Mouse (Mus musculus) embryonic fibroblast, embryonic 13.5 days (primary cell): ENCODE measurements at regions not wholly inside any gene's neighbourhood (a gene's known extent, or its start where the extent isn't known, plus 50 kb on each side); places are given as distances from the start of the nearest gene placed in this dataset.

Source experiments
- CTCF ChIP-seq: IDR thresholded peaks from 2 replicates; pipeline ENCODE4 v1.5.1; 2011; ENCODE audit warnings: mild to moderate bottlenecking, control low read depth, low read length, moderate library complexity, borderline replicate concordance; ENCODE audit not compliant: insufficient read depth
- POLR2A ChIP-seq: IDR thresholded peaks from 2 replicates; pipeline ENCODE4 v1.6.1; 2011; ENCODE audit warnings: low read depth, mild to moderate bottlenecking, control low read depth, low read length, moderate library complexity

DNA sequence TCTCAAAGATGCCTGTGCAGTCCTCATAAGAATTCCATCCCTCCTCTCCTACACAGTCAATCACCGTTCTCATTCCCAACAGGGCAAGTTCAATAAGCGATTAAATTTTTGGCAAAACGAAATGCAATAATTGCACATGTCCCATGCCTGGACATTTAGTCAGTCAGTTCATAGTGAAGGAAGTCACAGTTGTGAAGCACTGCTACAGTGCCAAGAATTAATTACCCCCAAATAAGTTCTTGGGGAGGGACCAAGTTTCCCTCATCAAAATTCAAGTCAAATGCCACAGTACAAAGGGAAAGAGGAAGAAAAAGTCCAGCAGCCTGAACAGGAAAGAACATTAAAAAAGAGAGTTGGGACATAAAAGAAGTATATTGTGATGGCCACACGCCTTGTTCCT, 112.4 kb upstream of the Ppargc1a start:
- TF ChIP-seq CTCF (no peak), POLR2A (no peak)
